Mouse (Mus musculus): ENCODE measurements around the gene Daam1. TPM values are rescaled to one million over a fixed set of nuclear protein-coding genes. Genes with fewer than 3 reads are reported as not detected.
A peak's percentile ranks its signal among the peaks of the same experiment; 100 is the strongest.

The Daam1 gene
- polyA plus RNA-seq, 1 experiment from 2014 or later = 19.7 TPM

GRCm38 (mm10) chr12:71904926-71905325, 74.0 kb downstream of the Daam1 start:
- H3K36me3 ChIP-seq = peaks cover 16% of the 10 kb centered on the region; the same call in 1 of the 2 replicates
- H3K9ac ChIP-seq = no peak overlapping the region
- no peak overlapping the region for H3K4me2 ChIP-seq
- H3K27ac ChIP-seq (replicated peaks) = no peak overlapping the region
- H3K4me3 ChIP-seq = no peak overlapping the region
- peaks cover 24% of the 10 kb centered on the region for H3K4me1 ChIP-seq (replicated peaks)
- no peaks in the 10 kb centered on the region for H3K27me3 ChIP-seq
- 82% methylated on average over 4 of the region's 4 CpGs for WGBS
- ATAC-seq (ENCODE audit: low read depth) = no peak
- H3K9me3 ChIP-seq = no peaks in the 10 kb centered on the region

- H3K4me3 ChIP-seq = no peak overlapping the region
- no peaks in the 10 kb centered on the region for H3K27me3 ChIP-seq
- H3K27ac ChIP-seq (replicated peaks) = peak overlapping the region; percentile 39; the same call in 1 of the 2 replicates
- peaks cover 16% of the 10 kb centered on the region; the same call in 1 of the 2 replicates for H3K36me3 ChIP-seq
- no peaks in the 10 kb centered on the region for H3K9me3 ChIP-seq
- H3K9ac ChIP-seq = no peak overlapping the region
- 92% methylated on average over 13 of the region's 13 CpGs for WGBS
- H3K4me2 ChIP-seq = no peak overlapping the region
- ATAC-seq (ENCODE audit: low read depth) = no peak
- H3K4me1 ChIP-seq (replicated peaks) = peaks cover 30% of the 10 kb centered on the region
These were observed 74.9 kb downstream of the Daam1 start for GRCm38 (mm10) chr12:71905640-71906320.

DNA sequence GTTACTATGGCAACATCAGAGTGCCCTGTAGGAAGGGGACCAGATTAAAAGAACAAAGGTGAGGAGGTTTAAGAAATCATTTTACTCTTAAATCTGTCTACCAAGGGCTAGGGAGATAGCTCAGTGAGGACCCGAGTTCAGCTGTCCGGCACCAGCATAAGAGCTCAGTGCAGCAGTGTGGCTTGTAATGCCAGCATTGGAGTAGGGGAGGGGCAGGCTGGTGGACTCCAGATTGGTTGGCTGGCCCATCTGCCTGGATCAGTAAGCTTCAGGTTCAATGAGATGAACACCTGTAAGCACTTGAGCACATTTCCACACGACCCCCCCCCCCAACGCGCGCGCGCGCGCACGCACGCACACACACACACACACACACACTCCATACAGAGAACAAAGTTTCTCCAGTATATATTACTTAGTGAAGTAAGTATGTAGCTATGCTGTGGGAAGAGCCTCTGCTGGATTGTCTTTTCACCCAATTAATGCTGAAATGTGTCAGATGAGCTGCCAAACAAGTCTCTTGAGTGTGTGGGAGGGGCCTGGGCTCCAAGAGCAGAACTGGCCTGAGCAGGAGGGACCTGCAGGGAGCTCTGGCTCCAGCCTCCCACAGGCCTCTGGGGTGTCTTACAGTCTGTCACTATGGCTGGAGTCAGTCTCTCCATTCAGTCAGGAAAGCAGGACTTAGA, 75.8 kb downstream of the Daam1 start:
- 89% methylated on average over 12 of the region's 12 CpGs for WGBS

DNA sequence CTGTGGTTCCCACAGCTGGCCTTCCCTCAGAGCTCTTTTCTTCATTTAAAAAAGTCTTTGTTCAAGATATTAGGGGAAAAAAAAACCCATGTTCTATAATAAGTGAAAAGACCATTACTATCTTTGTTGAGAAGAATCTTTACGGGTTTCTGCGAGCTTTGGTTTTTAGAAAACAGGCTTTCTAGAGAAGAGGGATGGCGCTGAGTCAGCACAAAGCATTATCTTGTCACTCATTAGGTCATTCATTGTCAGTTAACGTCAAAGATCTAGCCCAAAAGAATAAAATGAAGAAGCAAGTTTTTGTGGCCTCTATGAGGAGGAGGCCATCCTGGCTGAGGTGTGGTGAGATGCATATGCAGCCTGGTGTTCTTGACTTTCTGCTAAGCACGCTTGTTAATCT, 78.1 kb downstream of the Daam1 start:
- Histone ChIP-seq H3K27me3 (no peaks in the 10 kb centered on the region), H3K27ac (replicated peaks) (no peak overlapping the region), H3K9me3 (no peaks in the 10 kb centered on the region), H3K9ac (no peak overlapping the region), H3K4me3 (no peak overlapping the region), H3K36me3 (no peaks in the 10 kb centered on the region), H3K4me2 (no peak overlapping the region), H3K4me1 (replicated peaks) (peaks cover 56% of the 10 kb centered on the region)
- 92% methylated on average over 5 of the region's 5 CpGs for WGBS
- no peak for ATAC-seq (ENCODE audit: low read depth)

More for the DNA sequence above, 75.8 kb downstream of the Daam1 start:
- Histone ChIP-seq H3K4me3 (no peak overlapping the region), H3K9ac (no peak overlapping the region), H3K4me2 (no peak overlapping the region), H3K36me3 (peaks cover 14% of the 10 kb centered on the region; the same call in 1 of the 2 replicates), H3K27me3 (no peaks in the 10 kb centered on the region), H3K27ac (replicated peaks) (no peak overlapping the region), H3K9me3 (no peaks in the 10 kb centered on the region), H3K4me1 (replicated peaks) (peaks cover 39% of the 10 kb centered on the region)
- ATAC-seq (ENCODE audit: low read depth) = peak; percentile 54

GRCm38 (mm10) chr12:71910246-71910645, 79.4 kb downstream of the Daam1 start:
- Histone ChIP-seq H3K4me3 (no peak overlapping the region), H3K9me3 (no peaks in the 10 kb centered on the region), H3K36me3 (no peaks in the 10 kb centered on the region), H3K27me3 (no peaks in the 10 kb centered on the region), H3K27ac (replicated peaks) (no peak overlapping the region), H3K9ac (no peak overlapping the region), H3K4me1 (replicated peaks) (peaks cover 60% of the 10 kb centered on the region), H3K4me2 (no peak overlapping the region)
- WGBS = 63% methylated on average over 7 of the region's 7 CpGs
- ATAC-seq (ENCODE audit: low read depth) = no peak

DNA sequence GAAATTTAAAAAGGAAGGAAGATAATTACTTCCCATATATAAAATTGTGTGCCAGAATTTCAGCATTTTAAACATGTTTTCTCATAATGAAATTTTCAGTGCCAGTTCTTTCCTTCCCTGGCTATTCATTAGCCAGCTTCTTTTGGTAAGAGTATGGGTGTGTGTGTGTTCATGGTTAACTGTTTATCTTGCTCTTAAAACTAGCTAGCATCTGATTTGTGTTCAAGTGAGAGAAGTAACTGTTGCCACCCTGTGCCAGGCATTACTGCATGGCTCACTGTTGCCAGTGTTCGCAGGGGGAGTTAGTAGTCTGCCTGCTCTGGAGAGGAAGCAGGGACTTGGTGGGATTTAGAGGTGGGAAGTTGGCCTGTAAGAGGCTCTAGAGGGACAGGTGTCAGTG, 81.4 kb downstream of the Daam1 start:
- no peaks in the 10 kb centered on the region for H3K9me3 ChIP-seq
- H3K27ac ChIP-seq (replicated peaks) = no peak overlapping the region
- H3K9ac ChIP-seq = no peak overlapping the region

DNA sequence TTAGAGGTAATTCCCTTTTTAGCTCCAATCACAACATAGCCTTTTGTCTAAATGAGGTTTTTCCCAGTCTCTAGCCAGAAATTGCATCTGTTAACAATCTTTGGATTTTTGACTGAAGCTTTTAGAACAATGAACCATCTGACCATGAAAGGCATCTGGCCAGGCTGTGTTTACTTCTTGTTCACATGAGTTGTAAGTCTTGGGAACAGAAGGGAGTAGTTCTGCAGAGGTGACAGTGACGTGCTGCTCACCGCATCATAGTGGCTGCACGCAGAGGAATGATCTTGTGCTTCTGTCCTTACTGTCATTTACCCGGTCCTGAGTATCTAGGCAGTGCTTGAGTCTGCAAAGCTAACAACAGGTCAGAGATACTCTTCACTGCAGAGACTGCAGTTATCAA, 88.3 kb downstream of the Daam1 start:
- peaks cover 24% of the 10 kb centered on the region for H3K36me3 ChIP-seq
- H3K4me2 ChIP-seq = no peak overlapping the region
- H3K27ac ChIP-seq (replicated peaks) = no peak overlapping the region; the same call in 1 of the 2 replicates
- 64% methylated on average over 4 of the region's 4 CpGs for WGBS
- no peak for ATAC-seq (ENCODE audit: low read depth)
- no peak overlapping the region for H3K4me3 ChIP-seq
- no peaks in the 10 kb centered on the region for H3K27me3 ChIP-seq
- H3K9ac ChIP-seq = no peak overlapping the region
- peaks cover 48% of the 10 kb centered on the region for H3K4me1 ChIP-seq (replicated peaks)
- H3K9me3 ChIP-seq = no peaks in the 10 kb centered on the region

More for the DNA sequence above, 81.4 kb downstream of the Daam1 start:
- no peak for ATAC-seq (ENCODE audit: low read depth)
- Histone ChIP-seq H3K27me3 (no peaks in the 10 kb centered on the region), H3K4me3 (no peak overlapping the region), H3K4me1 (replicated peaks) (peaks cover 44% of the 10 kb centered on the region), H3K36me3 (peaks cover 18% of the 10 kb centered on the region), H3K4me2 (no peak overlapping the region)
- WGBS = 90% methylated on average over 1 of the region's 1 CpGs

GRCm38 (mm10) chr12:71919962-71920361, 89.1 kb downstream of the Daam1 start:
- peaks cover 52% of the 10 kb centered on the region for H3K4me1 ChIP-seq (replicated peaks)
- WGBS = 54% methylated on average over 3 of the region's 3 CpGs
- no peak overlapping the region for H3K4me2 ChIP-seq
- H3K9ac ChIP-seq = no peak overlapping the region
- H3K4me3 ChIP-seq = no peak overlapping the region
- no peak overlapping the region for H3K27ac ChIP-seq (replicated peaks)
- no peak for ATAC-seq (ENCODE audit: low read depth)
- no peaks in the 10 kb centered on the region for H3K27me3 ChIP-seq
- peaks cover 24% of the 10 kb centered on the region for H3K36me3 ChIP-seq
- H3K9me3 ChIP-seq = no peaks in the 10 kb centered on the region

DNA sequence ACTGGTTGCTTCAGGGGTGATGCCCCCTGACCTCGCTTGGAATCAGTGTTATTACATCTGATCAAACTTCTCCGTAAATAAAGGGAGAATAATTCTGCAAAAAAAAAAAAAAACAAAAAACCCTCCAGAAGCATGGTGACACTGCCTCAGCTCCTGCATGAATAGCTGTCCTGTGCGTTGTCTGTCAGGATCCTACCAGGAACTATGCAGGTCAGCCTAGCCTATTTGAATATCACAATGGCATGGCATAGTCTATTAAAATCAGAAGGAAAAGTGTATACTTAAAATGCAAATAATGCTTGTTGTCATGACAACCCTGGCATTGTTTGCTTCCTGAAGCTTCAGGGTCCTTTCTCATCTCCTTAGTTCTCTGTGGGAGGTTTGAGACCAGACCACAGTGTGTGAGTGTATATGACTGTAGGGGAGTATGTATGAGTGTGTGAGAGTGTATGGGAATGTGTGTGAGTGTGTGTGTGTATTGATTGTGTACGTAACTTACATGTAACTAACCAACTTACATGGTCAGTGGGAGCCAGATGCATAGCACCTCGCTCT, 92.0 kb downstream of the Daam1 start:
- ATAC-seq (ENCODE audit: low read depth) = no peak
- WGBS = 47% methylated on average over 5 of the region's 5 CpGs
- Histone ChIP-seq H3K4me1 (replicated peaks) (peaks cover 74% of the 10 kb centered on the region), H3K36me3 (no peaks in the 10 kb centered on the region), H3K27ac (replicated peaks) (0 out of 2 replicates have a peak overlapping the region, but pooled peaks have one; percentile 5), H3K9ac (no peak overlapping the region), H3K9me3 (no peaks in the 10 kb centered on the region), H3K27me3 (no peaks in the 10 kb centered on the region), H3K4me3 (no peak overlapping the region), H3K4me2 (no peak overlapping the region)

DNA sequence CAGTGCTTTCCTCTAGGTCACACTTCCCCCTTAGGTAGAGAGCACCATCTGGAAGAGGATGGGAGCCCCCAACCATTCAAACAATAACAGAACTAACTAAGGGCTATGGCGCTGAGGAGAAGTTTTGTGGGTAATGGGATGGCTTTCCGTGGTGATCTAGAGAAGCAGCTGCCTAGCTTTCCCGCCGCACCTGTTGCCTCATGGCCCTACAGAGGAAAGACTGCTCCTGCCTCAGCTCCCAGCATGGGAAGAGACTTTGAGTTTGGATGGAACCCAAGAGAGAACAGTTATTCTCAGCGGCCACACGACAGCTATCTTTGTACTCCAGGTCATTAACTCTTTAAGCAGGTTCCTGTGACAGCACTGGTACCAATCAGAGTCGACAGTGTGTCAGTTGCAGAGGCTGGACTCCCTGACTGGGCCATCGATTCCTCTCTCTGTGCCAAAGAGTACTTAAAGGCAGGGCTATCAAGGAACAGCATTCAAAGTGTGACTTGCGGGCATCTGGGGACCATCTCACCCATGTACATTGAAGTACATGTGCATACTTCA, 94.2 kb downstream of the Daam1 start:
- Histone ChIP-seq H3K9ac (no peak overlapping the region), H3K4me2 (no peak overlapping the region), H3K4me3 (no peak overlapping the region), H3K9me3 (no peaks in the 10 kb centered on the region), H3K36me3 (no peaks in the 10 kb centered on the region), H3K4me1 (replicated peaks) (peaks cover 56% of the 10 kb centered on the region), H3K27me3 (no peaks in the 10 kb centered on the region), H3K27ac (replicated peaks) (no peak overlapping the region)
- WGBS = 84% methylated on average over 9 of the region's 9 CpGs
- no peak for ATAC-seq (ENCODE audit: low read depth)

GRCm38 (mm10) chr12:71925990-71926700, 95.3 kb downstream of the Daam1 start:
- Histone ChIP-seq H3K9ac (no peak overlapping the region), H3K36me3 (no peaks in the 10 kb centered on the region), H3K27ac (replicated peaks) (peak overlapping the region; percentile 61), H3K4me2 (no peak overlapping the region), H3K27me3 (no peaks in the 10 kb centered on the region), H3K4me1 (replicated peaks) (peaks cover 50% of the 10 kb centered on the region), H3K4me3 (no peak overlapping the region), H3K9me3 (no peaks in the 10 kb centered on the region)
- WGBS = 58% methylated on average over 11 of the region's 11 CpGs
- peak; percentile 34; the same call in 1 of the 2 replicates for ATAC-seq (ENCODE audit: low read depth)

- Histone ChIP-seq H3K4me1 (replicated peaks) (peaks cover 42% of the 10 kb centered on the region), H3K27me3 (no peaks in the 10 kb centered on the region), H3K9ac (no peak overlapping the region), H3K9me3 (no peaks in the 10 kb centered on the region), H3K4me3 (no peak overlapping the region), H3K27ac (replicated peaks) (no peak overlapping the region), H3K4me2 (no peak overlapping the region), H3K36me3 (no peaks in the 10 kb centered on the region)
- WGBS = 89% methylated on average over 6 of the region's 6 CpGs
- no peak for ATAC-seq (ENCODE audit: low read depth)
These were observed 97.2 kb downstream of the Daam1 start for GRCm38 (mm10) chr12:71928092-71928491.
